Mouse (Mus musculus) neural tube, embryonic 11.5 days (tissue): ENCODE data around the gene Il2ra. TPM values are rescaled to one million over a fixed set of nuclear protein-coding genes. Genes with fewer than 3 reads are reported as not detected.
"Not testable (repeated sequence)": the region's sequence is repeated elsewhere in the genome, so short reads cannot be mapped to it uniquely, and the experiment has no call there.

Experiments used
- ATAC-seq: fragments of 200-750 bp; cut with Nextera tagmentation; 2 replicates; pipeline ENCODE4 v1.8.0; 2017; ENCODE audit warnings: moderate number of reproducible peaks, mild to moderate bottlenecking, moderate TSS enrichment, moderate library complexity; ENCODE audit not compliant: insufficient read depth, low FRiP score, low TSS enrichment
- DNase-seq: peaks from one replicate; pipeline ENCODE4 v3.0.0-alpha.2; 2015; ENCODE audit warnings: low spot score
- H3K27ac ChIP-seq: fragments of 300-500 bp; sonication (generic); 2 replicates; pipeline ENCODE4 v1.5.1; 2014; ENCODE audit warnings: low read depth, mild to moderate bottlenecking, low read length
- H3K27me3 ChIP-seq: fragments of 300-500 bp; sonication (generic); 2 replicates; pipeline ENCODE4 v1.6.1; 2014; ENCODE audit warnings: mild to moderate bottlenecking, low read length, mixed read lengths; ENCODE audit not compliant: control insufficient read depth, insufficient read depth
- H3K36me3 ChIP-seq: fragments of 300-500 bp; sonication (generic); 2 replicates; pipeline ENCODE4 v1.6.1; 2014; ENCODE audit warnings: mild to moderate bottlenecking, low read length, moderate library complexity, mixed read lengths; ENCODE audit not compliant: control insufficient read depth, insufficient read depth
- H3K4me1 ChIP-seq: fragments of 300-500 bp; sonication (generic); 2 replicates; pipeline ENCODE4 v1.6.1; 2014; ENCODE audit warnings: low read length, mixed read lengths; ENCODE audit not compliant: control insufficient read depth, insufficient read depth
- H3K4me2 ChIP-seq: fragments of 300-500 bp; sonication (generic); 2 replicates; pipeline ENCODE4 v1.6.1; 2014; ENCODE audit warnings: low read depth, mild to moderate bottlenecking, moderate library complexity
- H3K4me3 ChIP-seq: fragments of 300-500 bp; sonication (generic); 2 replicates; pipeline ENCODE4 v1.5.1; 2014; ENCODE audit warnings: low read depth, low read length
- H3K9ac ChIP-seq: fragments of 300-500 bp; sonication (generic); 2 replicates; pipeline ENCODE4 v1.6.1; 2014; ENCODE audit warnings: mild to moderate bottlenecking, low read length
- H3K9me3 ChIP-seq: fragments of 300-500 bp; sonication (generic); 2 replicates; pipeline ENCODE4 v1.6.1; 2016; ENCODE audit warnings: low read length; ENCODE audit not compliant: control insufficient read depth
- WGBS: fragments of 180-500 bp; shearing (Covaris S2); extraction: QIAGEN DNeasy Blood & Tissue Kit; methylation state at CpG from one replicate; pipeline ENCODE4 v1.1.7; 2014; 5-methylcytosine and 5-hydroxymethylcytosine counted together
- polyA plus RNA-seq: library from polyadenylated mRNA; unstranded; fragments of >200 nt; fragmentation: Nextera tagmentation; extraction: Ambion mirVana; gene quantifications from 2 replicates; pipeline ENCODE4 v1.2.1, GENCODE M21; 2014

Il2ra gene
- polyA plus RNA-seq, 1 experiment from 2014 or later: not detected

DNA sequence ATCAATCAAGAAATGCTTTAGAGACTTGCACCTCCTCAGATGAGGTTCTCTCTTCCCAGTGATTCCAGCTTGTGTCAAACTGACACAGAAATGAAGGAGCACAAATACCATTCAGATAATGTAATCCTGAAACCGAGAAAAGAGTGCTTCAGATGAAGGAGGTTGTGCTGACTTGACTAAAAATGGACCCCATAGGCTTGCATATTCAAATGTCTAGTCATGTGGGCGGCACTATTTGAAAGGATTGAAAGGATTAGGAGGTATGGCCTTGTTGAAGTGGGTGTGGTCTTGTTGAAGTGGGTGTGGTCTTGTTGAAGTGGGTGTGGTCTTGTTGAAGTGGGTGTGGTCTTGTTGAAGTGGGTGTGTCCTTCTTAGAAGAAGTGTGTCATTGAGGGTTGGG is 57.3 kb downstream of the Il2ra start:
- no peaks in the 10 kb centered on the region for H3K9me3 ChIP-seq
- ATAC-seq (no peak), DNase-seq (no peak)
- no peak overlapping the region for H3K4me3 ChIP-seq
- no peak overlapping the region for H3K4me2 ChIP-seq
- no peaks in the 10 kb centered on the region for H3K4me1 ChIP-seq
- H3K9ac ChIP-seq: no peak overlapping the region
- H3K27me3 ChIP-seq: no peaks in the 10 kb centered on the region
- 86% methylated on average over 2 of the region's 2 CpGs for WGBS
- H3K27ac ChIP-seq: no peak overlapping the region
- no peaks in the 10 kb centered on the region for H3K36me3 ChIP-seq

GRCm38 (mm10) chr2:11705201-11706025 is 62.8 kb downstream of the Il2ra start, which contains the start of gene Il15ra:
Il15ra (plus strand) TSS chr2:11705290.
- WGBS: under 1% methylated on average over 37 of the region's 37 CpGs
- H3K4me2 ChIP-seq: peak within 1 kb of the TSS; percentile 99
- H3K27me3 ChIP-seq: peaks cover 7% of the 10 kb centered on the region
- DNase-seq (peak; percentile 48), ATAC-seq (peak; percentile 56)
- no peaks in the 10 kb centered on the region for H3K9me3 ChIP-seq
- H3K36me3 ChIP-seq: no peaks in the 10 kb centered on the region
- peak within 1 kb of the TSS; percentile 64 for H3K4me3 ChIP-seq
- no peak within 1 kb of the TSS for H3K27ac ChIP-seq
- peak within 1 kb of the TSS; percentile 59 for H3K9ac ChIP-seq
- 0 out of 2 replicates have a peak, but pooled peaks cover 6% of the 10 kb centered on the region for H3K4me1 ChIP-seq

DNA sequence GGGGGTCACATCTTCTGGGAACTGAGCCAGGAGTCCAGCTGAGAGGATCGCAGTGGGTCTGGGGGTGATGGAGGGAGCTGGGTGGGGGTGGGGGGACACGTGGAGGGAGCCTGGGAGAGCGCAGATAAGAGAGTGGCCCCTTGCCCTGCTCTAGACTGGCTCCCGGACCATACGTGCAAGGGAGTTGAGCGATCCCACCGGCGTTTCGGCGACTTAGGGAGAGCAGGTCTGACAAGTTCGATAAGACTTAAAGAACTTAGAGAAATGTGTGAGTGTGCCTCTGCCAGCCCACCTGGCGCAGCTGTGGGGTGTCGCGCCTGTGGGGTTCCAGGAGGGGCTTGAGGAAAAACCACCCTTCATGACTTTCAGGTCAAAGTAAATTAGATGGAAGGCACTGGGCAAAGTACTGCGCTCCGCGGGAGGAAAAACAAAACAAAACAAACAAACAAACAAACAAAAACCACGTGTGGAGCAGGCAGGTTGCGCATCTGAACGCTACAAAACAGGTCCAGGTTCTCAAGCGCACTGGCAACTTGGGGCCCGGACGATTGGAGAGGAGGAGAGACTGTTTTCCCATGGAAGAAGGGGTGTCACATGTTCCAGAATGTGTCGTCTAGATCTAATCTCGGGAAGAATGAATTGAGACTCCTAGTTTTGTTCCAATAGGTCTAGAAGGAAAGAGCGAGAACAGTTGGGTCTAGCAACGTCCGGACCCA is 63.6 kb downstream of the Il2ra start:
- WGBS: 2% methylated on average over 28 of the region's 28 CpGs
- Histone ChIP-seq H3K4me3 (peak overlapping the region; percentile 64), H3K9ac (peak overlapping the region; percentile 59), H3K4me2 (peak overlapping the region; percentile 99), H3K9me3 (no peaks in the 10 kb centered on the region), H3K27me3 (peaks cover 7% of the 10 kb centered on the region), H3K36me3 (no peaks in the 10 kb centered on the region), H3K4me1 (0 out of 2 replicates have a peak, but pooled peaks cover 6% of the 10 kb centered on the region), H3K27ac (no peak overlapping the region)
- no peak for DNase-seq
- peak; percentile 45; the same call in 1 of the 2 replicates for ATAC-seq

GRCm38 (mm10) chr2:11706746-11707065 is 64.1 kb downstream of the Il2ra start:
- peaks cover 7% of the 10 kb centered on the region for H3K27me3 ChIP-seq
- no peak for ATAC-seq
- H3K4me3 ChIP-seq: 0 out of 2 replicates have a peak overlapping the region, but pooled peaks have one; percentile 64
- H3K27ac ChIP-seq: no peak overlapping the region
- H3K36me3 ChIP-seq: no peaks in the 10 kb centered on the region
- H3K4me1 ChIP-seq: 0 out of 2 replicates have a peak, but pooled peaks cover 6% of the 10 kb centered on the region
- H3K9ac ChIP-seq: no peak overlapping the region
- DNase-seq: no peak
- 38% methylated on average over 6 of the region's 6 CpGs for WGBS
- H3K4me2 ChIP-seq: peak overlapping the region; percentile 99; the same call in 1 of the 2 replicates
- no peaks in the 10 kb centered on the region for H3K9me3 ChIP-seq

DNA sequence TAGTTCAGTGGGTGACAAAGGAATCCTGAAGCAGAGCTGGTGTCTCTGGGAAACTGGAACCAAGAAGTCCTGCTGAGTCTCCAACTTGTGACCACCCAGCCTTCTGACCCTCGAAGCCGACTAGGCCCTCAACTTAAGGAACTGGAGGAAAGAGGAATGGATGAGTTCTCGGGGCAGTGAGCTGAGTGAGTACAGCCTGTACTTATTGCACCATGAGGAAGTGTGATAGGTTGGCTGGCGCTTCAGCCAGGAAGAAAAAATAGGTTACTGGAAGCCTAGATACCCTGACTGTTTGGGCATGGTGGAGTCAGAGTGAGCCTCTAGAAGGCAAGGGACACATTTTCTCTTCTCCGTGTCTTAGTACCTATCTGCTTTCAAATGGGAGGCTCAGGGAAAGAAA is 65.9 kb downstream of the Il2ra start:
- no peaks in the 10 kb centered on the region for H3K9me3 ChIP-seq
- H3K9ac ChIP-seq: no peak overlapping the region
- H3K27me3 ChIP-seq: peaks cover 7% of the 10 kb centered on the region
- no peak overlapping the region for H3K27ac ChIP-seq
- no peaks in the 10 kb centered on the region for H3K36me3 ChIP-seq
- 0 out of 2 replicates have a peak, but pooled peaks cover 6% of the 10 kb centered on the region for H3K4me1 ChIP-seq
- no peak overlapping the region for H3K4me3 ChIP-seq
- WGBS: 83% methylated on average over 5 of the region's 5 CpGs
- H3K4me2 ChIP-seq: no peak overlapping the region
- DNase-seq (no peak), ATAC-seq (no peak)

- H3K27me3 ChIP-seq, H3K4me2 ChIP-seq, H3K9ac ChIP-seq, H3K4me1 ChIP-seq, ATAC-seq, H3K9me3 ChIP-seq, H3K36me3 ChIP-seq, DNase-seq, H3K27ac ChIP-seq, H3K4me3 ChIP-seq: not testable (repeated sequence)
- 55% methylated on average over 4 of the region's 4 CpGs for whole genome bisulfite sequencing
Measured at GRCm38 (mm10) chr2:11710101-11710500, 67.5 kb downstream of the Il2ra start.

DNA sequence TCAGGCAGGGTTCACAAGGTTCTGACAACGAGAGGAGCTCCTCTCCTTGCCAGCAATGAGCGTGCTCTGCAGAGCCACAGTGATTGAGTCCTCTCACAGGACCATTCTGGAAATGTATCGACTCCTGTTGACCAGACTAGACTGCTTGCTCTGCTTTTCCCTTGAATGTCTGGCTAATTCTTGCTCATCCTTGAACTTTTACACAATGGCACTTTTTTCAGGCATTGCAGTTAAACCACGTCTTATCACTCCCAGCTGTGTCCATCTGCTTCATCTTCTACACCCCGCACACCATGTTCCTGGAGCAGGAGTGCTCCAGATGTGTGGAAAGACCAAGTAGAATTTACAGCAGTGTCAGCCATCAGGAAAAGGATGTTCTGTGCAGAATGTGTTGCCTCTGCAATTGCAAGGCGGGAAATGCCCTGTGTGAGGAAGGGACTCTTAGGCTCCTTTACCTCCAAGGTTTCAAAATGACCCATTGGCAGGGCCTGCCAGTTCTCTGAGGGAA is 69.9 kb downstream of the Il2ra start:
- H3K4me3 ChIP-seq: no peak overlapping the region
- DNase-seq: no peak
- no peaks in the 10 kb centered on the region for H3K27me3 ChIP-seq
- no peak overlapping the region for H3K4me2 ChIP-seq
- WGBS: 81% methylated on average over 6 of the region's 6 CpGs
- no peaks in the 10 kb centered on the region for H3K4me1 ChIP-seq
- no peak for ATAC-seq
- no peaks in the 10 kb centered on the region for H3K9me3 ChIP-seq
- H3K27ac ChIP-seq: no peak overlapping the region
- no peaks in the 10 kb centered on the region for H3K36me3 ChIP-seq
- no peak overlapping the region for H3K9ac ChIP-seq

DNA sequence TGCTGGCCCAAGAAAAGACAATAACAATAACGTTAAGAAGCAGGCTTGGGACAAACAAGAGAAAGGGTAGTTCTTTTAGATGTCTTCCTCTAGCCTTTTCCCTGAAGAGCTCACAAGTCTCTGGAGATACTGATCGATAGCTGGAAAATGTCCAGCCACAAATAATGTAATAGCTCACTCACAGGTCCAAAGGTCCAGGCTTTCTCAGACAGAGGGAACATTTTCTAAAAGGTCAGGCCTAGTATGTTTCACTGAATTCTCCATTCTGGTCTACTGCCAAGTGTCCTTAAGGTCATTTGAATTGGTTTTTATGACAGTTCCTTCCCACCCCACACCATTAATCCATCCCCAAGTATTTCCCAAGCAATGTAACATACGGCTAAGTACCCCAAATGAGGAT is 70.4 kb downstream of the Il2ra start:
- 72% methylated on average over 3 of the region's 3 CpGs for WGBS
- ATAC-seq: no peak
- DNase-seq: no peak
- Histone ChIP-seq H3K4me1 (no peaks in the 10 kb centered on the region), H3K27ac (no peak overlapping the region), H3K36me3 (no peaks in the 10 kb centered on the region), H3K9ac (no peak overlapping the region), H3K27me3 (no peaks in the 10 kb centered on the region), H3K4me3 (no peak overlapping the region), H3K4me2 (no peak overlapping the region), H3K9me3 (no peaks in the 10 kb centered on the region)
